Mouse (Mus musculus): ENCODE data around the gene Ecsit.

DNA sequence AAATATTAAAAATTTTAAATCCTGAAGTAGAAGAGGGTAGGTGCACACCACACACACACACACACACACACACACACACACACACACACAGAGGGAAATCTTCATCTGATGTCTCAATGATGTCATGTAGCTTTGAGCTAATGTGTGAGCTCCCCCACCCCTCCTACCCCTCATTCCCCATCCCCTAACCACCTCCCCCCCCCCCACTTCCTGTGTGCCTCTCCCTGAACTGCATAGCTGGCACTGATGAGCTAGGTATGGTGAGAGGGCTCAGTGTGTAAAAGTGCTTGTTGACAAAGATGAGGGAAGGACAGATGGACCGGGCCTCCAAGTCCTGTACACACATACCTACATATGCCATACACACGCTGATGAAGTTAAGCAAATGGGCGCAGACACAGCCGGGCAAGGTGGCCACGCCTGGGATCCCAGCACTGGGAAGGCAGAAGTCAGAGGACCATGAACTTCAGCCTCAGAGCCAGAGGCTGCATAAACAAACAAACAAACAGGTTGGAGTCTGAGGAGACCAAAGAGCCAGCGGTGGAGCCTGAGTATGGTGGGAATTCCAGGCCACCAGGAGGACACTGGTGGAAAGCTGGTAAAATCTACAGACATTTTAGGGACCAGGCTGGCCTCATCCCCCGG, 49.1 kb upstream of the Ecsit start:
- TF ChIP-seq CTCF (conservative IDR thresholded peaks at IDR 0.05; ENCODE audit: low read length) (no peak), POU5F1 (IDR thresholded peaks at IDR 0.05; ENCODE audit: borderline replicate concordance, low read length) (no peak), NANOG (IDR thresholded peaks at IDR 0.05; ENCODE audit: borderline replicate concordance, low read length) (no peak)

Measured in E14TG2a.4 (cell line).